ENCODE assay signal across 28 mouse cellular contexts in genomic region chr19:14293172-14293571, GRCm38 (mm10).
"Had no signal": no experiment of that assay in that cellular context is flagged by ENCODE, and none has a peak within 500 bp of the region (broad histone marks: within the 10 kb centered on the region; RNA-seq: fewer than 3 reads in every experiment).

No protein-coding gene starts in this region.

- H3K36me3 ChIP-seq: heart, embryonic 13.5 days; heart, embryonic 15.5 days; hindbrain, embryonic 13.5 days; hindbrain, embryonic 15.5 days; kidney, embryonic 15.5 days; limb, embryonic 10.5 days; limb, embryonic 12.5 days; liver, embryonic 13.5 days; liver, embryonic 15.5 days had no signal

- H3K9ac ChIP-seq: heart, embryonic 13.5 days; heart, embryonic 15.5 days; hindbrain, embryonic 13.5 days; hindbrain, embryonic 15.5 days; kidney, embryonic 15.5 days; limb, embryonic 12.5 days; liver, embryonic 13.5 days; liver, embryonic 15.5 days; liver, postnatal 0 days had no signal

- H3K4me3 ChIP-seq: heart, adult 2 months; heart, embryonic 13.5 days; heart, embryonic 15.5 days; hindbrain, embryonic 13.5 days; hindbrain, embryonic 15.5 days; kidney, embryonic 15.5 days; left cerebral cortex, adult 2 months; limb, embryonic 10.5 days; limb, embryonic 12.5 days; liver, embryonic 13.5 days; liver, embryonic 15.5 days had no signal

- H3K27ac ChIP-seq: heart, adult 2 months; heart, embryonic 13.5 days; heart, embryonic 15.5 days; hindbrain, embryonic 13.5 days; hindbrain, embryonic 15.5 days; hindbrain, postnatal 0 days; kidney, embryonic 15.5 days; kidney, postnatal 0 days; left cerebral cortex, adult 2 months; limb, embryonic 10.5 days; limb, embryonic 12.5 days; liver, embryonic 13.5 days; liver, embryonic 15.5 days had no signal

- H3K9me3 ChIP-seq: heart, embryonic 13.5 days; heart, embryonic 15.5 days; hindbrain, embryonic 13.5 days; hindbrain, embryonic 15.5 days; kidney, embryonic 15.5 days; limb, embryonic 10.5 days; limb, embryonic 12.5 days; liver, embryonic 13.5 days; liver, embryonic 15.5 days had no signal

- ATAC-seq: hindbrain, postnatal 0 days; intestine, embryonic 16.5 days; liver, postnatal 0 days had no signal

- H3K4me2 ChIP-seq: heart, embryonic 11.5 days; heart, embryonic 13.5 days; heart, embryonic 15.5 days; hindbrain, embryonic 13.5 days; hindbrain, embryonic 15.5 days; kidney, embryonic 15.5 days; limb, embryonic 12.5 days; liver, embryonic 11.5 days; liver, embryonic 13.5 days; liver, embryonic 15.5 days had no signal

- DNase-seq: gastrocnemius, postnatal 14 days; gastrocnemius, postnatal 36 days; heart, adult 11 months; heart, adult 2 months; heart, postnatal 14 days; heart, postnatal 36 days; kidney, adult 11 months; kidney, adult 2 months; kidney, adult 9 months; kidney, postnatal 14 days; kidney, postnatal 36 days; liver; liver, embryonic 13.5 days; liver, postnatal 0 days had no signal

- H3K27me3 ChIP-seq: heart, embryonic 13.5 days; hindbrain, embryonic 13.5 days; hindbrain, embryonic 15.5 days; kidney, embryonic 15.5 days; limb, embryonic 12.5 days; liver, embryonic 13.5 days; liver, embryonic 15.5 days had no signal

- H3K4me1 ChIP-seq: heart, embryonic 13.5 days; heart, embryonic 15.5 days; hindbrain, embryonic 13.5 days; hindbrain, embryonic 15.5 days; limb, embryonic 10.5 days; limb, embryonic 12.5 days; liver, embryonic 13.5 days; liver, embryonic 15.5 days had no signal
